Mouse (Mus musculus) Patski (cell line): ENCODE measurements around the gene Matk. TPM values are rescaled to one million over a fixed set of nuclear protein-coding genes. Genes with fewer than 3 reads are reported as not detected.

Experiments
- ATAC-seq: fragments of 100-300 bp; one replicate; pipeline ENCODE4 v1.8.0; 2021
- CTCF ChIA-PET: fragments of 350-600 bp; sonication (Branson Sonifier 250); formaldehyde crosslinking; loops from one replicate; lab custom pipeline; 2022; ENCODE audit warnings: inconsistent platforms; lab: Charles Lee
- POLR2A ChIA-PET: fragments of 350-600 bp; sonication (Branson Sonifier 250); formaldehyde crosslinking; loops from one replicate; lab custom pipeline; 2022; ENCODE audit warnings: antibody characterized with exemption, inconsistent platforms; lab: Charles Lee
- DNase-seq: peaks from one replicate; pipeline ENCODE4 v3.0.0-alpha.2; 2011; ENCODE audit warnings: low read depth, low spot score
- H3K27me3 ChIP-seq: fragments of 371-371 bp; one replicate; pipeline ENCODE4 v1.5.1; 2021
- CTCF ChIP-seq: fragments of 100-300 bp; IDR thresholded peaks from one replicate; pipeline ENCODE4 v1.5.1; 2021
- in situ Hi-C: fragments of 300-500 bp; cut with MboI; formaldehyde crosslinking; loops from 3 replicates; pipeline ENCODE4 v1.11.1; 2018; ENCODE audit warnings: low pct_unique_long_range_greater_than_20kb, mixed read lengths
- polyA plus RNA-seq: library from polyadenylated mRNA; unstranded; gene quantifications from one replicate; pipeline ENCODE4 v1.2.3, GENCODE M21; 2021

Matk gene
- polyA plus RNA-seq, 1 experiment from 2014 or later, result 1.5 TPM

DNA sequence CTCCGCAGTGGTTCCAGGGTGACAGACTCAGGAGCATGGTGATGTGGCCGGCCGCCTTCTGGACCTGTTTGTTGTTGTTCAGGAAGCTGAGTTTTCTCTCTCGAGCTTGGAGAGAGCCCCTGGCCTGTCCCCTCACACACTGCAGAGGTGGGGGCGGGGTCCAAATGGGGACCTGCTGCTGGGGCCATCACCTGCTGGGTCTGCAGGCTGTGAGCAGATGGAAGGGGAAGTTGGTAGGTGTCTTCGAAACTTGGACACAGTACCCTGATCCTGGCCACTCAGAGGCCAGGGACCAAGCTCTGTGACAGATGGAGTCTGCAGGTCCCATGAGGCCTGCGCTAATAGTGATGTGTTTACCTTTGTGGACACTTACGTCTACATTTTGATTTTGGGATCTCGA, 48.6 kb downstream of the Matk start:
- CTCF ChIA-PET, result interaction anchor here (1.0 to 3.1 kb wide), 2 partner anchors 8 to 12 kb away, joined by 4 to 15 read pairs; partner anchors contain the start of gene Pip5k1c
- no peak for TF ChIP-seq CTCF
- POLR2A ChIA-PET, result no interaction called here
- DNase-seq (no peak), ATAC-seq (no peak)
- in situ Hi-C loops, result no loop called here
- no peaks in the 10 kb centered on the region for H3K27me3 ChIP-seq

DNA sequence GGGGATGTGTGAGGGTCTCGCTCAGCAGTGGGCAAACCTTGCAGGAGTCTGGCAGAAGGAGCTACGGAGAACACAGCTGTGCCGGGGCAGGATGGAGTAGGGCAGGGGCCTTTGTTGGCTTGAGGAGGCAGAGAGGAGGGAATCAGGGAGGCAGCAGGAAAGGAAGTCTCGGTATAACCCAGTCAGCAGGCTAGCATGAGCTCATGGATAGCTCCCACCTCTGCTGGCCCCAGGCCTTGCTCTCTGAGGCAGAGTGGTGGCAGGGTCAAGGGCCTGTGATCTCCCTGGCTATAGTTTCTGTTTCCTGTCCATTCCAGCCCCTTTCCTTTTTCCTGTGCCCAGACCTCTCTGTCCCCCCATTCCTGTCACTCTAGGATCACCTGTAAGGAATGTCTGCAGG, 49.6 kb downstream of the Matk start:
- ChIA-PET CTCF (interaction anchor here (1.6 to 4.6 kb wide), 3 partner anchors 9 to 40 kb away, joined by 3 to 28 read pairs (median 15); partner anchors contain the start of gene Pip5k1c), POLR2A (no interaction called here)
- no peak for TF ChIP-seq CTCF
- ATAC-seq (no peak), DNase-seq (no peak)
- no peaks in the 10 kb centered on the region for H3K27me3 ChIP-seq
- in situ Hi-C loops, result no loop called here

DNA sequence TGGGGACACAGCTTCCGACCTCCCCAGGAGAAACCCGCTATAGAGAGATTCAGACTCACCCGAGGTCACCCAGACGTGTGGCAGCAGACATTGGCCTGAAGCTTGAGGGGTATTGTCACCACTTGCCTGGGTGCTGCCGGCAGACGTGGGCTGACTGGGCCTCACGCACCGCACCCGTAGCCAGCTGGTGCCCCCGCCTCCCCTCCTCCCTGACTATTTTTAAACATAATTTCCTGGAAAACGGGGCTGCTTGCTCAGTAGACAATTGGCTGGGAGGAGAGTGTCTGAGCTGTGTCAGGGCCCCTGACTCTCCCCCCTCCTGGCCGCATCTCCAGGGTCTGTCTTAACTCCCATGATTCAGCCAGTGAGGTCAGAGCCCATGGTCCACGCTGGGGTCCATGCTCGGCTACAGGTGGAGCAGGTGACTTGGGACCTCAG, 50.1 kb downstream of the Matk start:
- ATAC-seq (no peak), DNase-seq (no peak)
- ChIA-PET CTCF (interaction anchor here (1.6 to 4.6 kb wide), 3 partner anchors 10 to 39 kb away, joined by 3 to 28 read pairs (median 15); partner anchors contain the start of gene Pip5k1c), POLR2A (no interaction called here)
- no peak for TF ChIP-seq CTCF
- in situ Hi-C loops, result no loop called here
- no peaks in the 10 kb centered on the region for H3K27me3 ChIP-seq

DNA sequence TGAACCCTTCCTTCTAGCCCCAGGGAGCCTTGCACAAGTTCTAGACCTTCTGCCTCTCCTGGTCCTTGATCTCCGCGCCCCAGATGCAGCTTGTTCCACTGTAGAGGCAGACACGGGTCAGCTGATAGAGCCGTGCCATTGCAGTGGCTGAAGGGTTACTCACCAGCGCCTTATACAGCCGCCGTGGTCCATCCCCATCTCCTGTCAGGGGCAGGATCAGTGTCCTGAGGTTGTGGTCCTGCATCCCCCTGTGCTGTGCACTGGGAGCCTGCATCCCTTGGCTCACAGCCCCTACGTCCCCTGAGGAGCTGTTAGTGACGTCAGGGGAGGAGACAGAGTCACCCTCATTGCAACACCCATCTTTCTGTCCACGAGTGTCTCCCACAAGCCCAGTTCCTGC, 50.5 kb downstream of the Matk start:
- in situ Hi-C loops, result no loop called here
- H3K27me3 ChIP-seq, result no peaks in the 10 kb centered on the region
- no peak for TF ChIP-seq CTCF
- ATAC-seq (no peak), DNase-seq (no peak)
- ChIA-PET POLR2A (no interaction called here), CTCF (interaction anchor here (1.6 to 4.6 kb wide), 3 partner anchors 10 to 39 kb away, joined by 3 to 28 read pairs (median 15); partner anchors contain the start of gene Pip5k1c)

DNA sequence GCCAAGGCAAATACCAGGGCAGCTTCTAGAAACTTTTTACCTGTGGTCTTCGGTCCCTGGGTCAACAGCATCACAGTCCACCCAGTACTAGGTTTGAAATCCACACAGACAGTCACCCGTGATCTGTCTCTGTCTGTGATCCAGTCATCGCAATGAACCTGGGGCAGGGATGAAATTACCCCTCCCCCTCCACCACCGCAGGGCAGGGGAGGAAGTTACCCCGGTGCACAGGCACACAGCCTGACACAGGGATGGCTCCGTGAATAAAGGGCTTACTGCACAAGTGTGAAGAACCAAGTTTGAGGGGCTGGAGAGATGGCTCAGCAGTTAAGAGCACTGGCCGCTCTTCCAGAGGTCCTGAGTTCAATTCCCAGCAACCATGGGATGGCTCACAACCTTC, 51.0 kb downstream of the Matk start:
- in situ Hi-C loops, result no loop called here

DNA sequence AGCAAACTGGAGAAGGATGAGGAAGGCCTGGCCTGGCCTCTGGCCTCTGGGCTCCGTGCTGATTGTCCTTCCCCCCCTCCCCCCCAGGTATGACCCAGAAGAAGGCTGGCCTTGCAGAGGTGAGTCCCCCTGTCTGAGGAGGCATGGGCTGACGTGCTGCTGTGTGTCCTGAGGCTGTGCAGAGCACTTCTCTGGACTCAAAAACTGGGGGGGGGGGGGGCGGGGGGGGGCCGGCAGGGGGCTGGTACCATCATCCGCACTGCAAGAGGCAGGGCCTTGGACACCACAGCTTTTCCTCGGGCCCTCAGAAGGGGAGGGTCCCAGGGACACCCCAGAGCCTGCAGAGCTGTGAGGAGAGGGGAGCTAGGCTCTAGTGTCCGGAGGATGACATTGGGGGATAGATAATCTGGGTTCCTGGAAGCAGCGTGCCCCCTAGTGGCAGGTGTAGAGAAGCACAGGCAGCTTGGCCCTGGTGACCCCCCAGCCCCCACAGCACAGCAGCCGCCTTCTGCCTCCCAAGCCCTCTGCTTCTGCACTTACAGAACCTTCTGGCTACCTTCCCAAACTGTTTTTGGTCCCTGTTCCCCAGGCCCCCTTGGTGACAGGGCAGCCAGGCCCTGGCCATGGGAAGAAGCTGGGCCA, 52.0 kb downstream of the Matk start:
- no peaks in the 10 kb centered on the region for H3K27me3 ChIP-seq
- TF ChIP-seq CTCF, result no peak
- ATAC-seq (no peak), DNase-seq (no peak)
- in situ Hi-C loops, result no loop called here
- CTCF ChIA-PET, result interaction anchor here (0.9 to 4.6 kb wide), 8 partner anchors 9 to 26 kb away, joined by 3 to 32 read pairs (median 5); partner anchors contain the start of genes Cactin, Pip5k1c and Tjp3
- POLR2A ChIA-PET, result interaction anchor here (0.5 to 0.7 kb wide), 2 partner anchors 8 to 19 kb away, joined by 3 read pairs; no protein-coding TSS in a partner anchor

More for the DNA sequence above, 51.0 kb downstream of the Matk start:
- DNase-seq (no peak), ATAC-seq (no peak)
- CTCF ChIA-PET, result interaction anchor here (0.9 to 4.6 kb wide), 5 partner anchors 11 to 38 kb away, joined by 3 to 32 read pairs (median 5); partner anchors contain the start of genes Pip5k1c and Tjp3
- no peaks in the 10 kb centered on the region for H3K27me3 ChIP-seq
- POLR2A ChIA-PET, result no interaction called here
- TF ChIP-seq CTCF, result no peak

DNA sequence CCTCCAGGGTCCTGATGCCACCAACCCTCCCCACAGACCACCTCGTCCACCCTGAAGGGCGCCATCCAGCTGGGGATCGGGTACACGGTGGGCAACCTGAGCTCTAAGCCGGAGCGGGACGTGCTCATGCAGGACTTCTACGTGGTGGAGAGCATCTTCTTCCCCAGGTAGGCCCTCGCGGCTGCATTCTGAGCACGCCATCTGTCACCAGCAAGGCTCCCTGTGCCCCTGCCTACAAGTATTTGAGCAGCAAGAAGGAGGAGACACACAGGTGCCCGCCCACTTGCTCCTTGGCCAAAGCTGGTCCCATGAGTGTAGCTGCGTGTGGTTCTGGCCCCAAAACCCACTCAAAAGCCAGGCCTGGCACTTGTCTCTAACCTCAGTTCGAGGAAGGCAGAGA, 52.9 kb downstream of the Matk start:
- ATAC-seq (no peak), DNase-seq (no peak)
- in situ Hi-C loops, result no loop called here
- ChIA-PET POLR2A (interaction anchor here (0.7 kb wide), 1 partner anchor 9 kb away, joined by 3 read pairs; no protein-coding TSS in a partner anchor), CTCF (interaction anchor here (0.9 to 4.6 kb wide), 7 partner anchors 10 to 27 kb away, joined by 3 to 32 read pairs (median 5); partner anchors contain the start of genes Cactin, Pip5k1c and Tjp3)
- H3K27me3 ChIP-seq, result no peaks in the 10 kb centered on the region
- no peak for TF ChIP-seq CTCF

DNA sequence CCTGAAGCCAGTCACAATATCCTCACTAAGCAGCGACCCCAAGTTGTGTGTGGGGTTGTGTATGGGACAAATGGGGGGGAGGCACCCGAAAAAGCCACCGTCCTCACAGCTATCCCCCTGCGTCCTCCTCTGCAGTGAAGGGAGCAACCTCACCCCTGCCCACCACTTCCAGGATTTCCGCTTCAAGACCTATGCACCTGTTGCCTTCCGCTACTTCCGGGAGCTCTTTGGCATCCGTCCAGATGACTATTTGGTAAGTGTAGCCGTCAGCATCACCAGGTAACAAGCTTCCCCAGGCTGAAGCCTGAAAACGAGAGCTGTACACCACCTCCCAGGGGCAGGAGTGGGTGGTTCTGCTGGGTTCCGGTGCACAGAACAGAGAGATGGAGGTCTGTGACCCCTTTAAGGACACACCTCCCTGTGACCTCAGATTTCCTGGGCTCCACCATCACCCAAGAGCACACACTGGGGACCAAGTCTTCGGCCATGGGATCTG, 53.5 kb downstream of the Matk start:
- ATAC-seq (no peak), DNase-seq (no peak)
- no peaks in the 10 kb centered on the region for H3K27me3 ChIP-seq
- CTCF ChIA-PET, result interaction anchor here (1.0 to 4.6 kb wide), 5 partner anchors 10 to 17 kb away, joined by 3 to 32 read pairs (median 15); partner anchors contain the start of genes Pip5k1c and Tjp3
- POLR2A ChIA-PET, result no interaction called here
- in situ Hi-C loops, result no loop called here
- no peak for TF ChIP-seq CTCF

DNA sequence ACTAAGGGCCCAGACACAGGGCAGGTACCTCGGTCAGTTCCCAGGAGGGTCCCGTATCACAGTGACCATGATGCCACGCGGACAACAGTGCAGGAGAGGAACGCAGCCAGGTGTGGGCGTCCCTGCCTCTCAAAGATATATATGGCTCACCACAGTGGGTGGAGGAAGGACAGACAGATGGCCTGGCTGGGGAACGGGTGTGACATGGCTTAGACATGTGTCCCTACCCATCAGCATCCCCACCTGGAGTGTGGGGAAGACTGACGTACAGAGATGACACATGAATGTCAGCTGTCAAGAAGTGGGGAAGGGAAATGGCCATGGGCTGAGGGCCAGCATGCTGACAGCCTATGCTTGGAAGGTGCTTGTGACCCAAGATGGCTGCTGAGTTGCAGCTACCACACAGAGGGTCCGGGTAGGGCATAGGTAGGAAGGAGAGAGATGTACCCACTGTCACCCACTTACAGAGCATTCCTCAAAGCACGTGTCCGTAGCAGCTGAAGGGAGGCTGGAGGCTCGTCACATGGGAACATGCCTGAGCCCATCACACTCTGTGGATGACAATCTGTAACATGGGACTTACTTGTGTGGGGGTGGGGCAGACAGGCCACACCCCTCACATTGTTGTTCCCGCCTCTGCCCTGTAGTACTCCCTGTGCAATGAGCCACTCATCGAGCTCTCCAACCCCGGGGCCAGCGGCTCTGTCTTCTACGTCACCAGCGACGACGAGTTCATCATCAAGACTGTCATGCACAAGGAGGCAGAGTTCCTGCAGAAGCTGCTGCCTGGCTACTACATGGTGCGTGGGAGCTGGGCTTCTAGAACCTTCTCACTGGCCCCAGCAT, 54.3 kb downstream of the Matk start:
- CTCF ChIA-PET, result interaction anchor here (0.7 to 4.6 kb wide), 5 partner anchors 11 to 19 kb away, joined by 3 to 32 read pairs (median 7); partner anchors contain the start of genes Pip5k1c and Tjp3
- in situ Hi-C loops, result no loop called here

DNA sequence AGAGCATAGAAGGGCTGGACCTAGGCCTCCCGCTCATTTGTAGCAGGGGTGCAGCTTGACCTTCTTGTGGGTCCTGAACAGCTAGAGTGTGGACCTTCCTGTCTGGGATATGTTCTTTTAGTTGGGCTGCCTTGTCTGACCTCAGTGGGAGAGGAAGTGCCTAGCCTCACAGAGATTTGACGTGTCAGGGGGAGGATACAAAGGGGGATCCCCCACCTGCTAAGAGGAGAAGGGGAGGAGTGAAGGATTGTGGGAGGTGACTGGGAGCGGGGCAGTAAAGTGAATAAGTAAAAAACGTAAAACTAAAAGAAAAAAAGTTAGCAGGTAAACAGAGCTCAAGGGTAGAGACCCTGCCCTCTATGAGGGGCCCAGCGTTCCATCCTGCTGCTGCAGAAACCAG, 56.8 kb downstream of the Matk start:
- CTCF ChIA-PET, result no interaction called here
- TF ChIP-seq CTCF, result no peak
- no peaks in the 10 kb centered on the region for H3K27me3 ChIP-seq
- DNase-seq (no peak), ATAC-seq (no peak)
- POLR2A ChIA-PET, result interaction anchor here (0.7 kb wide), 1 partner anchor 11 kb away, joined by 3 read pairs; no protein-coding TSS in a partner anchor
- in situ Hi-C loops, result no loop called here

More for the DNA sequence above, 54.3 kb downstream of the Matk start:
- POLR2A ChIA-PET, result no interaction called here
- ATAC-seq (no peak), DNase-seq (no peak)
- H3K27me3 ChIP-seq, result no peaks in the 10 kb centered on the region
- no peak for TF ChIP-seq CTCF

Other genes starting within 250 kb of the Matk start
- gene Gng7, start 238.0 kb upstream of the Matk start, polyA plus RNA-seq, result 7.2 TPM
- 0.33 TPM for gene Diras1, start 227.3 kb upstream of the Matk start, polyA plus RNA-seq
- gene Slc39a3, start 215.5 kb upstream of the Matk start, polyA plus RNA-seq, result 14.3 TPM
- gene Sgta, start 192.8 kb upstream of the Matk start, polyA plus RNA-seq, result 129 TPM
- gene Thop1, start 182.9 kb upstream of the Matk start, polyA plus RNA-seq, result 43.3 TPM
- 0.08 TPM for gene Creb3l3, start 154.1 kb upstream of the Matk start, polyA plus RNA-seq
- gene Map2k2, start 147.0 kb upstream of the Matk start, polyA plus RNA-seq, result 150 TPM
- gene Zbtb7a, start 117.7 kb upstream of the Matk start, polyA plus RNA-seq, result 40.6 TPM
- gene Pias4, start 85.0 kb upstream of the Matk start, polyA plus RNA-seq, result 33.9 TPM
- 1,798 TPM for gene Eef2, start 76.3 kb upstream of the Matk start, polyA plus RNA-seq
- gene Dapk3, start 69.9 kb upstream of the Matk start, polyA plus RNA-seq, result 82.0 TPM
- 0.50 TPM for gene 4930442H23Rik, start 69.1 kb upstream of the Matk start, polyA plus RNA-seq
- 0.14 TPM for gene Nmrk2, start 50.9 kb upstream of the Matk start, polyA plus RNA-seq
- gene Atcay, start 22.1 kb upstream of the Matk start, polyA plus RNA-seq, result 0.04 TPM
- 11.7 TPM for gene Zfr2, start 19.8 kb upstream of the Matk start, polyA plus RNA-seq
- gene Mrpl54, start 14.0 kb downstream of the Matk start, polyA plus RNA-seq, result 98.3 TPM
- gene Apba3, start 14.0 kb downstream of the Matk start, polyA plus RNA-seq, result 71.4 TPM
- gene Tjp3, start 38.6 kb downstream of the Matk start, polyA plus RNA-seq, result 6.5 TPM
- 51.5 TPM for gene Pip5k1c, start 40.0 kb downstream of the Matk start, polyA plus RNA-seq
- gene Cactin, start 68.2 kb downstream of the Matk start, polyA plus RNA-seq, result 34.5 TPM
- not detected for gene Tbxa2r, start 75.8 kb downstream of the Matk start, polyA plus RNA-seq
- 0.46 TPM for gene Gipc3, start 90.3 kb downstream of the Matk start, polyA plus RNA-seq
- 118 TPM for gene Hmg20b, start 97.5 kb downstream of the Matk start, polyA plus RNA-seq
- gene Mfsd12, start 104.6 kb downstream of the Matk start, polyA plus RNA-seq, result 23.9 TPM
- gene 4930404N11Rik, start 112.9 kb downstream of the Matk start, polyA plus RNA-seq, result 2.7 TPM
- 62.1 TPM for gene Fzr1, start 125.6 kb downstream of the Matk start, polyA plus RNA-seq
- 83.4 TPM for gene Dohh, start 131.5 kb downstream of the Matk start, polyA plus RNA-seq
- gene Gm48551, start 131.5 kb downstream of the Matk start, polyA plus RNA-seq, result 2.4 TPM
- gene Gm48552, start 136.1 kb downstream of the Matk start, polyA plus RNA-seq, result 0.76 TPM
- 0.18 TPM for gene Smim24, start 140.1 kb downstream of the Matk start, polyA plus RNA-seq
- gene Nfic, start 202.7 kb downstream of the Matk start, polyA plus RNA-seq, result 41.8 TPM
- gene Celf5, start 229.8 kb downstream of the Matk start, polyA plus RNA-seq, result 0.99 TPM
- 104 TPM for gene Ncln, start 243.5 kb downstream of the Matk start, polyA plus RNA-seq
- 0.03 TPM for gene S1pr4, start 247.2 kb downstream of the Matk start, polyA plus RNA-seq